Comparison of ENCODE assay signal across 11 mouse cellular contexts in the genomic region with DNA sequence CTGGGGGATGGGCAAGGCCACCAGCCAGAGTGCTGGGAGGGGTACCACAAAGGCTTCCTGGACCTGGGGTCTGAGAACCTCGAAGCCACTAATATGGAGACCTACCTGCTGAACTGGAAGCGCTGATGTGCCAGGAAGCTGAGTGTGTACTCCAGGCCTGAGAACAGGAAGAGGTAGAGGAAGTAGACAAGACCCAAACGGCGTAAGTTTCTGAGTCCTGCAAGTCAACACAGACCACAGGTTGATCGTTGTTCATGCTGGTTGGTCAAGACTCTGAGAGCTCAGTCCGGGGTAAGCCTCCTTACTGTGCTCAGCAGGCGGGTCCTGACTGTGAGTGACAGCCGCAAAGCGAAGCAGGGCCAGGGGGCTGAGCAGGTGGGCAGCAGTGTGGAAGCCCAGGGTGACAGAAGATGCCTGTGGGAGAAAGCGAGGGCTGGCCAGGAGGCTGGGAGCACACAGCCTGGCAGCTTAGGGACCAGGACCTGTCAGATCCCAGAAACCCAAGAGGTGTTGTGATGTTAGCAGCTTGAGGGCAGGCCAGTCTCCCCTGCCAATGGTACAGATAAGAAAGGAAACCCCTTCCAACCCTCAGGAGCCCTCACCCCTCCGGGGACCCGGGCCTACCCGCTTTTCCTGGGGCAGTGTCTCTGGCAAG. TPM values are rescaled to one million over a fixed set of nuclear protein-coding genes. Genes with fewer than 3 reads are reported as not detected.
DNase-seq lines count a peak whose midpoint lies in the region; ATAC-seq lines count a peak whose summit lies in the region.
"Had no signal": no experiment of that assay in that cellular context is flagged by ENCODE, and none has a peak within 500 bp of the region (broad histone marks: within the 10 kb centered on the region; RNA-seq: fewer than 3 reads in every experiment).

No protein-coding gene starts in this region.

- H3K27me3 ChIP-seq in heart, embryonic 13.5 days (replicated peaks) = no peaks in the 10 kb centered on the region
- no peaks in the 10 kb centered on the region for H3K27me3 ChIP-seq in heart, embryonic 10.5 days (ENCODE audit: insufficient read depth, poor library complexity, severe bottlenecking)
- H3K27me3 ChIP-seq in liver, embryonic 15.5 days = no peaks in the 10 kb centered on the region
- H3K27me3 ChIP-seq: kidney, embryonic 15.5 days; limb, embryonic 13.5 days had no signal

- WGBS in heart, embryonic 13.5 days = 86% methylated on average over 13 of the region's 13 CpGs
- WGBS in heart, embryonic 10.5 days = 90% methylated on average over 13 of the region's 13 CpGs
- 53% methylated on average over 13 of the region's 13 CpGs for WGBS in liver, embryonic 15.5 days (ENCODE audit: insufficient replicate concordance)

- DNase-seq in heart, embryonic 10.5 days (ENCODE audit: low spot score) = no peak
- peak; percentile 12 for DNase-seq in thymus, postnatal 25 days
- no peak for DNase-seq in thymus, postnatal 14 days
- DNase-seq in urinary bladder, postnatal 10 days (ENCODE audit: low spot score) = no peak
- no peak for DNase-seq in urinary bladder, postnatal 4 days (ENCODE audit: low spot score in 2 of 2)
- DNase-seq in right cerebral cortex, adult 2 months (ENCODE audit: low spot score in 2 of 2) = no peak
- DNase-seq: adrenal gland, postnatal 25 days had no signal

- H3K4me3 ChIP-seq in heart, embryonic 13.5 days = no peak overlapping the region
- H3K4me3 ChIP-seq in heart, embryonic 10.5 days = no peak overlapping the region
- peak overlapping the region; percentile 73; the same call in 1 of the 2 replicates for H3K4me3 ChIP-seq in liver, embryonic 15.5 days (replicated peaks)

- H3K4me1 ChIP-seq in heart, embryonic 13.5 days = peaks cover 26% of the 10 kb centered on the region
- peaks cover 28% of the 10 kb centered on the region for H3K4me1 ChIP-seq in heart, embryonic 10.5 days
- H3K4me1 ChIP-seq in liver, embryonic 15.5 days (replicated peaks) = peaks cover 58% of the 10 kb centered on the region

- peaks cover 81% of the 10 kb centered on the region for H3K36me3 ChIP-seq in heart, embryonic 13.5 days
- peaks cover 81% of the 10 kb centered on the region for H3K36me3 ChIP-seq in heart, embryonic 10.5 days
- H3K36me3 ChIP-seq in liver, embryonic 15.5 days (replicated peaks) = peaks cover 80% of the 10 kb centered on the region

- 0 out of 2 replicates have a peak overlapping the region, but pooled peaks have one; percentile 86 for H3K4me2 ChIP-seq in heart, embryonic 13.5 days
- H3K4me2 ChIP-seq in liver, embryonic 15.5 days = peak overlapping the region; percentile 99

- H3K27ac ChIP-seq in heart, embryonic 13.5 days (replicated peaks) = no peak overlapping the region
- H3K27ac ChIP-seq in heart, embryonic 10.5 days = no peak overlapping the region; the same call in 1 of the 2 replicates
- H3K27ac ChIP-seq in liver, embryonic 15.5 days (replicated peaks) = peak overlapping the region; percentile 87
- H3K27ac ChIP-seq: limb, embryonic 13.5 days had no signal

- no peak overlapping the region for H3K9ac ChIP-seq in heart, embryonic 13.5 days
- H3K9ac ChIP-seq in liver, embryonic 15.5 days = peak overlapping the region; percentile 25

- H3K9me3 ChIP-seq in heart, embryonic 13.5 days = no peaks in the 10 kb centered on the region
- no peaks in the 10 kb centered on the region for H3K9me3 ChIP-seq in heart, embryonic 10.5 days
- H3K9me3 ChIP-seq in liver, embryonic 15.5 days (replicated peaks) = no peaks in the 10 kb centered on the region
- H3K9me3 ChIP-seq: kidney, embryonic 15.5 days; limb, embryonic 13.5 days had no signal

- no peak for ATAC-seq in heart, embryonic 13.5 days (ENCODE audit: extremely low read depth, insufficient number of reproducible peaks, low FRiP score, low TSS enrichment)
- no peak for ATAC-seq in liver, embryonic 15.5 days (ENCODE audit: insufficient read depth)

RNA-seq across cellular contexts. Expression of gene Mfsd10, which starts 2.1 kb away (rescaled TPM):
- 75.1 and 78.4 TPM in 2 replicates for polyA plus RNA-seq in heart, embryonic 13.5 days (2015; fragmentation: Nextera tagmentation; extraction: Ambion mirVana)
- polyA plus RNA-seq in heart, embryonic 10.5 days (2016; fragmentation: Nextera tagmentation; extraction: Ambion mirVana) = 84.7 and 105 TPM in 2 replicates
- polyA plus RNA-seq in liver, embryonic 15.5 days (2015; fragmentation: Nextera tagmentation; extraction: Ambion mirVana) = 50.6 and 51.1 TPM in 2 replicates

RNA-seq across cellular contexts. Expression of gene Nop14, which starts 25.1 kb away (rescaled TPM):
- polyA plus RNA-seq in heart, embryonic 13.5 days (2015; fragmentation: Nextera tagmentation; extraction: Ambion mirVana) = 15.3 and 16.6 TPM in 2 replicates
- 21.0 and 30.8 TPM in 2 replicates for polyA plus RNA-seq in heart, embryonic 10.5 days (2016; fragmentation: Nextera tagmentation; extraction: Ambion mirVana)
- 10.8 and 11.3 TPM in 2 replicates for polyA plus RNA-seq in liver, embryonic 15.5 days (2015; fragmentation: Nextera tagmentation; extraction: Ambion mirVana)

RNA-seq across cellular contexts. Expression of gene Grk4, which starts 25.3 kb away (rescaled TPM):
- 2.4 and 3.5 TPM in 2 replicates for polyA plus RNA-seq in heart, embryonic 13.5 days (2015; fragmentation: Nextera tagmentation; extraction: Ambion mirVana)
- 0.92 and 2.0 TPM in 2 replicates for polyA plus RNA-seq in heart, embryonic 10.5 days (2016; fragmentation: Nextera tagmentation; extraction: Ambion mirVana)
- polyA plus RNA-seq in liver, embryonic 15.5 days (2015; fragmentation: Nextera tagmentation; extraction: Ambion mirVana) = 0.48 and 0.67 TPM in 2 replicates
